Mouse (Mus musculus) heart, embryonic 16.5 days (tissue): ENCODE data around the gene Plac9a. TPM values are rescaled to one million over a fixed set of nuclear protein-coding genes. Genes with fewer than 3 reads are reported as not detected.
"Not testable (repeated sequence)": the region's sequence is repeated elsewhere in the genome, so short reads cannot be mapped to it uniquely, and the experiment has no call there.

ENCODE experiments used
- ATAC-seq: fragments of 200-750 bp; cut with Nextera tagmentation; replicated peaks from 2 replicates; pipeline ENCODE4 v1.8.0; 2017; ENCODE audit warnings: moderate number of reproducible peaks; ENCODE audit not compliant: insufficient read depth, low FRiP score; ENCODE audit errors: extremely low read depth
- H3K27ac ChIP-seq: fragments of 300-500 bp; sonication (generic); 2 replicates; pipeline ENCODE4 v1.5.1; 2014; ENCODE audit warnings: mild to moderate bottlenecking, low read length, control low read depth, moderate library complexity
- H3K27me3 ChIP-seq: fragments of 300-500 bp; sonication (generic); 2 replicates; pipeline ENCODE4 v1.6.1; 2014; ENCODE audit warnings: low read length, mixed read lengths; ENCODE audit not compliant: control insufficient read depth, insufficient read depth
- H3K36me3 ChIP-seq: fragments of 300-500 bp; sonication (generic); 2 replicates; pipeline ENCODE4 v1.6.1; 2014; ENCODE audit not compliant: control insufficient read depth, insufficient read depth
- H3K4me1 ChIP-seq: fragments of 300-500 bp; sonication (generic); 2 replicates; pipeline ENCODE4 v1.6.1; 2014; ENCODE audit warnings: low read length, mixed read lengths; ENCODE audit not compliant: control insufficient read depth, insufficient read depth
- H3K4me2 ChIP-seq: fragments of 300-500 bp; sonication (generic); 2 replicates; pipeline ENCODE4 v1.6.1; 2014; ENCODE audit warnings: low read depth, mild to moderate bottlenecking, control low read depth, low read length
- H3K4me3 ChIP-seq: fragments of 300-500 bp; sonication (generic); 2 replicates; pipeline ENCODE4 v1.5.1; 2014; ENCODE audit warnings: mild to moderate bottlenecking, control low read depth, low read length
- H3K9ac ChIP-seq: fragments of 300-500 bp; sonication (generic); 2 replicates; pipeline ENCODE4 v1.6.1; 2014; ENCODE audit warnings: low read length, control low read depth
- H3K9me3 ChIP-seq: fragments of 300-500 bp; sonication (generic); replicated peaks from 2 replicates; pipeline ENCODE4 v1.6.1; 2016; ENCODE audit warnings: low read length; ENCODE audit not compliant: control insufficient read depth
- WGBS: fragments of 180-500 bp; shearing (Covaris S2); extraction: QIAGEN DNeasy Blood & Tissue Kit; methylation state at CpG from one replicate; pipeline ENCODE4 v1.1.7; 2014; 5-methylcytosine and 5-hydroxymethylcytosine counted together
- polyA plus RNA-seq: library from polyadenylated mRNA; unstranded; fragments of >200 nt; fragmentation: Nextera tagmentation; extraction: Ambion mirVana; gene quantifications from 2 replicates; pipeline ENCODE4 v1.2.1, GENCODE M21; 2015

Gene Plac9a
- polyA plus RNA-seq, 1 experiment from 2014 or later: 0.38 TPM

- not testable (repeated sequence) for H3K4me2 ChIP-seq, H3K27me3 ChIP-seq, H3K9ac ChIP-seq, H3K9me3 ChIP-seq, H3K4me1 ChIP-seq, ATAC-seq, H3K4me3 ChIP-seq, H3K36me3 ChIP-seq, H3K27ac ChIP-seq
- no CpG with 5 or more reads among the region's 7 CpGs for WGBS
Observed at GRCm38 (mm10) chr14:25895686-25896085, 7.2 kb downstream of the Plac9a start.

GRCm38 (mm10) chr14:25894566-25894965 lies 8.3 kb downstream of the Plac9a start:
- H3K27me3 ChIP-seq, H3K4me1 ChIP-seq, H3K27ac ChIP-seq, H3K9me3 ChIP-seq, H3K9ac ChIP-seq, H3K4me3 ChIP-seq, ATAC-seq, H3K4me2 ChIP-seq, H3K36me3 ChIP-seq: not testable (repeated sequence)
- no CpG with 5 or more reads among the region's 3 CpGs for WGBS

- H3K9ac ChIP-seq, H3K27ac ChIP-seq, ATAC-seq, H3K9me3 ChIP-seq, H3K4me1 ChIP-seq, H3K4me2 ChIP-seq, H3K4me3 ChIP-seq, H3K36me3 ChIP-seq, H3K27me3 ChIP-seq: not testable (repeated sequence)
- no CpG with 5 or more reads among the region's 12 CpGs for WGBS
Observed at GRCm38 (mm10) chr14:25885886-25886285, 17.0 kb downstream of the Plac9a start.

- not testable (repeated sequence) for H3K4me3 ChIP-seq, H3K36me3 ChIP-seq, H3K27me3 ChIP-seq, H3K9me3 ChIP-seq, H3K4me1 ChIP-seq, H3K4me2 ChIP-seq, H3K9ac ChIP-seq, H3K27ac ChIP-seq, ATAC-seq
- no CpG with 5 or more reads among the region's 9 CpGs for WGBS
Observed at GRCm38 (mm10) chr14:25881769-25882168, 21.1 kb downstream of the Plac9a start.

GRCm38 (mm10) chr14:25876640-25877039 lies 26.3 kb downstream of the Plac9a start:
- not testable (repeated sequence) for H3K4me3 ChIP-seq, H3K36me3 ChIP-seq, H3K27me3 ChIP-seq, H3K4me2 ChIP-seq, H3K27ac ChIP-seq, H3K9me3 ChIP-seq, H3K9ac ChIP-seq, ATAC-seq
- H3K4me1 ChIP-seq: peaks cover 18% of the 10 kb centered on the region
- no CpG with 5 or more reads among the region's 7 CpGs for WGBS

- H3K4me2 ChIP-seq: no peak overlapping the region
- no peak overlapping the region for H3K9ac ChIP-seq
- WGBS: 57% methylated on average over 8 of the region's 8 CpGs
- peak; percentile 61 for ATAC-seq
- peaks cover 26% of the 10 kb centered on the region for H3K4me1 ChIP-seq
- no peak overlapping the region for H3K4me3 ChIP-seq
- H3K9me3 ChIP-seq: no peaks in the 10 kb centered on the region
- peak overlapping the region; percentile 64 for H3K27ac ChIP-seq
- no peaks in the 10 kb centered on the region for H3K27me3 ChIP-seq
- peaks cover 3% of the 10 kb centered on the region; the same call in 1 of the 2 replicates for H3K36me3 ChIP-seq
Observed at GRCm38 (mm10) chr14:25872461-25873415, 30.2 kb downstream of the Plac9a start.

GRCm38 (mm10) chr14:25869135-25869878 lies 33.6 kb downstream of the Plac9a start:
- Histone ChIP-seq H3K4me1 (peaks cover 30% of the 10 kb centered on the region), H3K4me3 (no peak overlapping the region), H3K27ac (no peak overlapping the region), H3K9me3 (no peaks in the 10 kb centered on the region), H3K4me2 (no peak overlapping the region), H3K9ac (no peak overlapping the region), H3K36me3 (no peaks in the 10 kb centered on the region), H3K27me3 (no peaks in the 10 kb centered on the region)
- 46% methylated on average over 9 of the region's 9 CpGs for WGBS
- no peak for ATAC-seq

GRCm38 (mm10) chr14:25868706-25869105 lies 34.2 kb downstream of the Plac9a start:
- H3K4me3 ChIP-seq: no peak overlapping the region
- H3K9me3 ChIP-seq: no peaks in the 10 kb centered on the region
- no peak overlapping the region for H3K9ac ChIP-seq
- WGBS: 72% methylated on average over 3 of the region's 4 CpGs
- no peak for ATAC-seq
- H3K27ac ChIP-seq: no peak overlapping the region
- no peaks in the 10 kb centered on the region for H3K27me3 ChIP-seq
- H3K4me2 ChIP-seq: no peak overlapping the region
- peaks cover 30% of the 10 kb centered on the region for H3K4me1 ChIP-seq
- H3K36me3 ChIP-seq: no peaks in the 10 kb centered on the region

- Histone ChIP-seq H3K36me3 (no peaks in the 10 kb centered on the region), H3K9me3 (no peaks in the 10 kb centered on the region), H3K9ac (no peak overlapping the region), H3K4me1 (peaks cover 23% of the 10 kb centered on the region), H3K4me3 (no peak overlapping the region), H3K27ac (no peak overlapping the region), H3K27me3 (no peaks in the 10 kb centered on the region), H3K4me2 (no peak overlapping the region)
- no peak for ATAC-seq
- 74% methylated on average over 6 of the region's 6 CpGs for WGBS
Observed at GRCm38 (mm10) chr14:25867834-25868233, 35.1 kb downstream of the Plac9a start.
